Mouse (Mus musculus): ENCODE results near the gene Chtf18. TPM values are rescaled to one million over a fixed set of nuclear protein-coding genes. Genes with fewer than 3 reads are reported as not detected.
"Not testable (repeated sequence)": the region's sequence is repeated elsewhere in the genome, so short reads cannot be mapped to it uniquely, and the experiment has no call there.

Chtf18 gene
- polyA plus RNA-seq, 1 experiment from 2014 or later, result 37.6 TPM

- Histone ChIP-seq H3K4me3 (no peak overlapping the region), H3K4me1 (no peaks in the 10 kb centered on the region), H3K36me3 (no peaks in the 10 kb centered on the region), H3K9me3 (replicated peaks) (no peaks in the 10 kb centered on the region), H3K4me2 (no peak overlapping the region), H3K27me3 (replicated peaks) (peaks cover 18% of the 10 kb centered on the region; the same call in 1 of the 2 replicates), H3K27ac (no peak overlapping the region), H3K9ac (no peak overlapping the region)
- no peak for ATAC-seq
- WGBS (ENCODE audit: insufficient replicate concordance), result 39% methylated on average over 4 of the region's 4 CpGs
Measured at GRCm38 (mm10) chr17:25755627-25756377, 28.6 kb upstream of the Chtf18 start.

- Histone ChIP-seq H3K36me3 (no peaks in the 10 kb centered on the region), H3K4me3 (no peak overlapping the region), H3K4me1 (no peaks in the 10 kb centered on the region), H3K9ac (no peak overlapping the region), H3K27ac (no peak overlapping the region), H3K27me3 (replicated peaks) (peaks cover 17% of the 10 kb centered on the region; the same call in 1 of the 2 replicates), H3K4me2 (no peak overlapping the region), H3K9me3 (replicated peaks) (no peaks in the 10 kb centered on the region)
- WGBS (ENCODE audit: insufficient replicate concordance), result 69% methylated on average over 4 of the region's 4 CpGs
- no peak for ATAC-seq
Measured at GRCm38 (mm10) chr17:25755086-25755485, 27.9 kb upstream of the Chtf18 start.

- ATAC-seq, result no peak
- H3K4me1 ChIP-seq, result no peaks in the 10 kb centered on the region
- WGBS (ENCODE audit: insufficient replicate concordance), result 71% methylated on average over 9 of the region's 9 CpGs
- H3K36me3 ChIP-seq, result no peaks in the 10 kb centered on the region
- no peak within 1 kb of the TSS for H3K27ac ChIP-seq
- no peak within 1 kb of the TSS for H3K4me2 ChIP-seq
- H3K9me3 ChIP-seq (replicated peaks), result no peaks in the 10 kb centered on the region
- peaks cover 14% of the 10 kb centered on the region; the same call in 1 of the 2 replicates for H3K27me3 ChIP-seq (replicated peaks)
- no peak within 1 kb of the TSS for H3K9ac ChIP-seq
- no peak within 1 kb of the TSS for H3K4me3 ChIP-seq
Measured at GRCm38 (mm10) chr17:25754241-25754640, 27.0 kb upstream of the Chtf18 start, which contains the start of gene Msln. Msln (minus strand) TSS chr17:25754378.

GRCm38 (mm10) chr17:25751446-25751845, 24.2 kb upstream of the Chtf18 start:
- no peak for ATAC-seq

GRCm38 (mm10) chr17:25749314-25749713, 22.1 kb upstream of the Chtf18 start:
- 61% methylated on average over 6 of the region's 6 CpGs for WGBS (ENCODE audit: insufficient replicate concordance)

More at GRCm38 (mm10) chr17:25751446-25751845, 24.2 kb upstream of the Chtf18 start:
- H3K27me3 ChIP-seq (replicated peaks), result peaks cover 9% of the 10 kb centered on the region; the same call in 1 of the 2 replicates
- no peaks in the 10 kb centered on the region for H3K4me1 ChIP-seq
- no peak overlapping the region for H3K27ac ChIP-seq
- no peak overlapping the region for H3K4me3 ChIP-seq
- H3K4me2 ChIP-seq, result no peak overlapping the region
- no peaks in the 10 kb centered on the region for H3K9me3 ChIP-seq (replicated peaks)
- H3K9ac ChIP-seq, result no peak overlapping the region
- H3K36me3 ChIP-seq, result no peaks in the 10 kb centered on the region
- 55% methylated on average over 5 of the region's 5 CpGs for WGBS (ENCODE audit: insufficient replicate concordance)

GRCm38 (mm10) chr17:25748238-25748637, 21.0 kb upstream of the Chtf18 start:
- Histone ChIP-seq H3K4me2 (no peak overlapping the region), H3K4me3 (no peak overlapping the region), H3K4me1 (no peaks in the 10 kb centered on the region), H3K27me3 (replicated peaks) (peaks cover 20% of the 10 kb centered on the region; the same call in 1 of the 2 replicates), H3K27ac (no peak overlapping the region), H3K9ac (no peak overlapping the region), H3K9me3 (replicated peaks) (no peaks in the 10 kb centered on the region), H3K36me3 (no peaks in the 10 kb centered on the region)
- ATAC-seq, result no peak
- 75% methylated on average over 4 of the region's 4 CpGs for WGBS (ENCODE audit: insufficient replicate concordance)

More at GRCm38 (mm10) chr17:25749314-25749713, 22.1 kb upstream of the Chtf18 start:
- H3K36me3 ChIP-seq, result no peaks in the 10 kb centered on the region
- no peaks in the 10 kb centered on the region for H3K4me1 ChIP-seq
- no peak for ATAC-seq
- H3K4me2 ChIP-seq, result no peak overlapping the region
- peaks cover 21% of the 10 kb centered on the region; the same call in 1 of the 2 replicates for H3K27me3 ChIP-seq (replicated peaks)
- no peak overlapping the region for H3K4me3 ChIP-seq
- H3K27ac ChIP-seq, result no peak overlapping the region
- no peak overlapping the region for H3K9ac ChIP-seq
- H3K9me3 ChIP-seq (replicated peaks), result no peaks in the 10 kb centered on the region

- Histone ChIP-seq H3K9ac (no peak overlapping the region), H3K9me3 (replicated peaks) (no peaks in the 10 kb centered on the region), H3K4me3 (no peak overlapping the region), H3K36me3 (no peaks in the 10 kb centered on the region), H3K27me3 (replicated peaks) (peaks cover 19% of the 10 kb centered on the region; the same call in 1 of the 2 replicates), H3K4me2 (no peak overlapping the region), H3K4me1 (no peaks in the 10 kb centered on the region), H3K27ac (no peak overlapping the region)
- no peak for ATAC-seq
- WGBS (ENCODE audit: insufficient replicate concordance), result 59% methylated on average over 10 of the region's 10 CpGs
Measured at GRCm38 (mm10) chr17:25744311-25744710, 17.1 kb upstream of the Chtf18 start.

- Histone ChIP-seq H3K9ac (no peak overlapping the region), H3K4me3 (no peak overlapping the region), H3K27me3 (replicated peaks) (peaks cover 19% of the 10 kb centered on the region; the same call in 1 of the 2 replicates), H3K4me1 (no peaks in the 10 kb centered on the region), H3K9me3 (replicated peaks) (no peaks in the 10 kb centered on the region), H3K36me3 (no peaks in the 10 kb centered on the region), H3K27ac (no peak overlapping the region), H3K4me2 (no peak overlapping the region)
- 0 out of 2 replicates have a peak, but pooled peaks have one; percentile 13 for ATAC-seq
- WGBS (ENCODE audit: insufficient replicate concordance), result 78% methylated on average over 9 of the region's 9 CpGs
Measured at GRCm38 (mm10) chr17:25743831-25744230, 16.6 kb upstream of the Chtf18 start.

- not testable (repeated sequence) for ATAC-seq; H3K36me3 ChIP-seq; H3K4me1 ChIP-seq; H3K9ac ChIP-seq; H3K4me2 ChIP-seq; H3K27ac ChIP-seq; H3K4me3 ChIP-seq; H3K9me3 ChIP-seq (replicated peaks)
- WGBS (ENCODE audit: insufficient replicate concordance), result 55% methylated on average over 12 of the region's 12 CpGs
- peaks cover 19% of the 10 kb centered on the region; the same call in 1 of the 2 replicates for H3K27me3 ChIP-seq (replicated peaks)
Measured at GRCm38 (mm10) chr17:25741471-25741870, 14.3 kb upstream of the Chtf18 start.

GRCm38 (mm10) chr17:25738861-25739260, 11.6 kb upstream of the Chtf18 start:
- Histone ChIP-seq H3K27ac (no peak overlapping the region), H3K9me3 (replicated peaks) (no peaks in the 10 kb centered on the region), H3K9ac (no peak overlapping the region), H3K4me3 (no peak overlapping the region), H3K36me3 (no peaks in the 10 kb centered on the region), H3K4me2 (no peak overlapping the region), H3K4me1 (no peaks in the 10 kb centered on the region), H3K27me3 (replicated peaks) (peaks cover 11% of the 10 kb centered on the region; the same call in 1 of the 2 replicates)
- WGBS (ENCODE audit: insufficient replicate concordance), result 64% methylated on average over 7 of the region's 7 CpGs
- no peak for ATAC-seq

- Histone ChIP-seq H3K4me2 (no peak within 1 kb of the TSS), H3K4me3 (no peak within 1 kb of the TSS), H3K27ac (no peak within 1 kb of the TSS), H3K27me3 (replicated peaks) (peaks cover 5% of the 10 kb centered on the region; the same call in 1 of the 2 replicates), H3K9me3 (replicated peaks) (no peaks in the 10 kb centered on the region), H3K4me1 (no peaks in the 10 kb centered on the region), H3K36me3 (peaks cover 5% of the 10 kb centered on the region), H3K9ac (no peak within 1 kb of the TSS)
- WGBS (ENCODE audit: insufficient replicate concordance), result 63% methylated on average over 3 of the region's 3 CpGs
- ATAC-seq, result no peak
Measured at GRCm38 (mm10) chr17:25735745-25736144, 8.5 kb upstream of the Chtf18 start, which contains the start of gene Mslnl. Mslnl (plus strand) TSS chr17:25736042.

- Histone ChIP-seq H3K4me2 (no peak overlapping the region), H3K36me3 (peaks cover 10% of the 10 kb centered on the region), H3K9ac (no peak overlapping the region), H3K27ac (no peak overlapping the region), H3K9me3 (replicated peaks) (no peaks in the 10 kb centered on the region), H3K4me1 (no peaks in the 10 kb centered on the region), H3K27me3 (replicated peaks) (peaks cover 5% of the 10 kb centered on the region; the same call in 1 of the 2 replicates), H3K4me3 (no peak overlapping the region)
- 70% methylated on average over 5 of the region's 5 CpGs for WGBS (ENCODE audit: insufficient replicate concordance)
- no peak for ATAC-seq
Measured at GRCm38 (mm10) chr17:25735246-25735645, 8.0 kb upstream of the Chtf18 start.
